Mouse (Mus musculus) spleen, adult 2 months (tissue): ENCODE results near the gene Hyal2.

Source experiments
- CTCF ChIP-seq: fragments of 200-500 bp; IDR thresholded peaks from 2 replicates; pipeline ENCODE4 v1.5.1; 2011; ENCODE audit warnings: mild to moderate bottlenecking, inconsistent platforms; ENCODE audit not compliant: insufficient read depth, insufficient read length, insufficient replicate concordance; ENCODE audit errors: extremely low read depth
- POLR2A ChIP-seq: fragments of 200-500 bp; IDR thresholded peaks from 2 replicates; pipeline ENCODE4 v1.6.1; 2011; ENCODE audit warnings: low read depth, low read length, inconsistent platforms

- TF ChIP-seq POLR2A, result no peak
- no peak for TF ChIP-seq CTCF
Observed at GRCm38 (mm10) chr9:107569270-107569669, 1.5 kb downstream of the Hyal2 start.
